Mouse (Mus musculus) frontal cortex, adult 2 months (tissue): ENCODE measurements at regions not wholly inside any gene's neighbourhood (a gene's known extent, or its start where the extent isn't known, plus 50 kb on each side); places are given as distances from the start of the nearest gene placed in this dataset.

Experiments used
- DNase-seq, 2 experiments: peaks; one replicate each; pipeline ENCODE4 v3.0.0; 2022; ENCODE audit warnings: low spot score in 1 of 2; ENCODE audit errors: extremely low spot score in 1 of 2

- peak in 1 of 2 experiments; percentile 45 for DNase-seq
Observed at GRCm38 (mm10) chr14:78225677-78226076, 82.2 kb downstream of the Tnfsf11 start.

- no peak for DNase-seq
Observed at GRCm38 (mm10) chr14:78216229-78216963, 91.4 kb downstream of the Tnfsf11 start.

- DNase-seq: no peak
Observed at GRCm38 (mm10) chr14:78215491-78215890, 92.4 kb downstream of the Tnfsf11 start.

GRCm38 (mm10) chr14:78204566-78204863, 103.3 kb downstream of the Tnfsf11 start:
- no peak for DNase-seq

GRCm38 (mm10) chr14:78203726-78204565, 103.9 kb downstream of the Tnfsf11 start:
- peak; percentile 17 to 68 for DNase-seq

GRCm38 (mm10) chr14:78202781-78203180, 105.1 kb downstream of the Tnfsf11 start:
- DNase-seq: no peak

GRCm38 (mm10) chr14:78197483-78197882, 108.7 kb upstream of the Fam216b start:
- peak; percentile 7 to 36 for DNase-seq

GRCm38 (mm10) chr14:78179576-78179975, 90.8 kb upstream of the Fam216b start:
- no peak for DNase-seq

GRCm38 (mm10) chr14:78173451-78173850, 84.6 kb upstream of the Fam216b start:
- no peak for DNase-seq

GRCm38 (mm10) chr14:78172956-78173355, 84.1 kb upstream of the Fam216b start:
- no peak for DNase-seq

- peak in 1 of 2 experiments; percentile 26 for DNase-seq
Observed at GRCm38 (mm10) chr14:78160819-78161218, 72.0 kb upstream of the Fam216b start.

- DNase-seq: no peak
Observed at GRCm38 (mm10) chr14:78159567-78159966, 70.8 kb upstream of the Fam216b start.

- DNase-seq: peak in 1 of 2 experiments; percentile 35
Observed at GRCm38 (mm10) chr14:78157660-78158059, 68.9 kb upstream of the Fam216b start.

GRCm38 (mm10) chr14:78148851-78149250, 60.0 kb upstream of the Fam216b start:
- DNase-seq: no peak

GRCm38 (mm10) chr14:78143751-78144150, 54.9 kb upstream of the Fam216b start:
- no peak for DNase-seq
